Mouse (Mus musculus) stomach, postnatal 0 days (tissue): ENCODE measurements around the gene Pcare. TPM values are rescaled to one million over a fixed set of nuclear protein-coding genes. Genes with fewer than 3 reads are reported as not detected.

Experiments used
- ATAC-seq: fragments of 200-750 bp; cut with Nextera tagmentation; 2 replicates; pipeline ENCODE4 v1.8.0; 2017; ENCODE audit not compliant: low FRiP score, low TSS enrichment
- DNase-seq: peaks from one replicate; pipeline ENCODE4 v3.0.0-alpha.2; 2016; ENCODE audit warnings: low spot score
- H3K27ac ChIP-seq: fragments of 300-500 bp; sonication (generic); replicated peaks from 2 replicates; pipeline ENCODE4 v1.5.1; 2014; ENCODE audit warnings: mild to moderate bottlenecking, control low read depth
- H3K27me3 ChIP-seq: fragments of 300-500 bp; sonication (generic); 2 replicates; pipeline ENCODE4 v1.6.1; 2014; ENCODE audit warnings: low read length; ENCODE audit not compliant: control insufficient read depth, insufficient read depth
- H3K36me3 ChIP-seq: fragments of 300-500 bp; sonication (generic); 2 replicates; pipeline ENCODE4 v1.6.1; 2014; ENCODE audit warnings: low read length, mixed read lengths; ENCODE audit not compliant: control insufficient read depth, insufficient read depth
- H3K4me1 ChIP-seq: fragments of 300-500 bp; sonication (generic); replicated peaks from 2 replicates; pipeline ENCODE4 v1.6.1; 2014; ENCODE audit warnings: antibody characterized with exemption; ENCODE audit not compliant: control insufficient read depth, insufficient read depth
- H3K4me2 ChIP-seq: fragments of 300-500 bp; sonication (generic); replicated peaks from 2 replicates; pipeline ENCODE4 v1.6.1; 2014; ENCODE audit warnings: low read depth, mild to moderate bottlenecking, control low read depth, moderate library complexity
- H3K4me3 ChIP-seq: fragments of 300-500 bp; sonication (generic); 2 replicates; pipeline ENCODE4 v1.5.1; 2014; ENCODE audit warnings: low read depth, low read length, control low read depth
- H3K9ac ChIP-seq: fragments of 300-500 bp; sonication (generic); 2 replicates; pipeline ENCODE4 v1.6.1; 2014; ENCODE audit warnings: mild to moderate bottlenecking, low read length, control low read depth, mixed read lengths
- H3K9me3 ChIP-seq: fragments of 300-500 bp; sonication (generic); 2 replicates; pipeline ENCODE4 v1.6.1; 2016; ENCODE audit warnings: low read length; ENCODE audit not compliant: control insufficient read depth
- CTCF ChIP-seq: IDR thresholded peaks from 2 replicates; pipeline ENCODE4 v1.5.1; 2016; ENCODE audit warnings: antibody characterized with exemption, low read depth, mild to moderate bottlenecking, moderate library complexity
- EP300 ChIP-seq: optimal IDR thresholded peaks from 2 replicates; pipeline ENCODE3; 2016; ENCODE audit warnings: antibody characterized with exemption
- WGBS: fragments of 180-500 bp; shearing (Covaris S2); extraction: QIAGEN DNeasy Blood & Tissue Kit; methylation state at CpG from one replicate; pipeline ENCODE4 v1.1.7; 2014; 5-methylcytosine and 5-hydroxymethylcytosine counted together
- polyA plus RNA-seq: library from polyadenylated mRNA; unstranded; fragments of >200 nt; fragmentation: Nextera tagmentation; extraction: Ambion mirVana; gene quantifications from 2 replicates; pipeline ENCODE4 v1.2.1, GENCODE M21; 2015

Gene Pcare
- polyA plus RNA-seq, 1 experiment from 2014 or later: not detected

- Histone ChIP-seq H3K27me3 (no peaks in the 10 kb centered on the region), H3K4me1 (no peaks in the 10 kb centered on the region), H3K36me3 (no peaks in the 10 kb centered on the region), H3K27ac (peak overlapping the region; percentile 63), H3K4me2 (no peak overlapping the region), H3K9ac (no peak overlapping the region), H3K9me3 (no peaks in the 10 kb centered on the region), H3K4me3 (no peak overlapping the region)
- TF ChIP-seq CTCF (no peak), EP300 (no peak)
- peak; percentile 49; the same call in 1 of the 2 replicates for ATAC-seq
- WGBS: 55% methylated on average over 14 of the region's 14 CpGs
- no peak for DNase-seq
These were observed 46.9 kb downstream of the Pcare start for GRCm38 (mm10) chr17:71705550-71706480.

- WGBS: 33% methylated on average over 1 of the region's 1 CpGs
- no peak overlapping the region for H3K9ac ChIP-seq
These were observed 47.6 kb downstream of the Pcare start for GRCm38 (mm10) chr17:71705113-71705512.

GRCm38 (mm10) chr17:71698619-71698956 is 54.1 kb downstream of the Pcare start:
- ATAC-seq (no peak), DNase-seq (no peak)
- TF ChIP-seq CTCF (no peak), EP300 (no peak)

More at GRCm38 (mm10) chr17:71705113-71705512, 47.6 kb downstream of the Pcare start:
- Histone ChIP-seq H3K4me1 (no peaks in the 10 kb centered on the region), H3K9me3 (no peaks in the 10 kb centered on the region), H3K4me2 (no peak overlapping the region), H3K4me3 (no peak overlapping the region), H3K27ac (no peak overlapping the region; the same call in 1 of the 2 replicates), H3K36me3 (no peaks in the 10 kb centered on the region), H3K27me3 (no peaks in the 10 kb centered on the region)
- DNase-seq: no peak
- ATAC-seq: no peak
- TF ChIP-seq CTCF (no peak), EP300 (no peak)

GRCm38 (mm10) chr17:71697896-71698618 is 54.6 kb downstream of the Pcare start:
- DNase-seq (no peak), ATAC-seq (no peak)
- H3K27me3 ChIP-seq: no peaks in the 10 kb centered on the region
- no peaks in the 10 kb centered on the region for H3K36me3 ChIP-seq
- no peak overlapping the region for H3K9ac ChIP-seq
- no peaks in the 10 kb centered on the region for H3K4me1 ChIP-seq
- no peak overlapping the region for H3K4me3 ChIP-seq
- no peak overlapping the region for H3K4me2 ChIP-seq
- 61% methylated on average over 11 of the region's 11 CpGs for WGBS
- no peaks in the 10 kb centered on the region for H3K9me3 ChIP-seq
- TF ChIP-seq CTCF: no peak
- no peak overlapping the region for H3K27ac ChIP-seq

More at GRCm38 (mm10) chr17:71698619-71698956, 54.1 kb downstream of the Pcare start:
- H3K4me2 ChIP-seq: no peak overlapping the region
- H3K9ac ChIP-seq: no peak overlapping the region
- no peaks in the 10 kb centered on the region for H3K9me3 ChIP-seq
- H3K4me3 ChIP-seq: no peak overlapping the region
- H3K27ac ChIP-seq: no peak overlapping the region
- no peaks in the 10 kb centered on the region for H3K27me3 ChIP-seq
- 84% methylated on average over 11 of the region's 11 CpGs for WGBS
- H3K4me1 ChIP-seq: no peaks in the 10 kb centered on the region
- no peaks in the 10 kb centered on the region for H3K36me3 ChIP-seq

GRCm38 (mm10) chr17:71696396-71696795 is 56.3 kb downstream of the Pcare start:
- H3K36me3 ChIP-seq: no peaks in the 10 kb centered on the region

More at GRCm38 (mm10) chr17:71696396-71696795, 56.3 kb downstream of the Pcare start:
- Histone ChIP-seq H3K4me3 (no peak overlapping the region), H3K27me3 (no peaks in the 10 kb centered on the region), H3K4me1 (no peaks in the 10 kb centered on the region), H3K9ac (no peak overlapping the region), H3K4me2 (no peak overlapping the region), H3K9me3 (no peaks in the 10 kb centered on the region), H3K27ac (no peak overlapping the region)
- TF ChIP-seq CTCF (no peak), EP300 (no peak)
- 87% methylated on average over 5 of the region's 5 CpGs for WGBS
- ATAC-seq (no peak), DNase-seq (no peak)
